In the genomic region with DNA sequence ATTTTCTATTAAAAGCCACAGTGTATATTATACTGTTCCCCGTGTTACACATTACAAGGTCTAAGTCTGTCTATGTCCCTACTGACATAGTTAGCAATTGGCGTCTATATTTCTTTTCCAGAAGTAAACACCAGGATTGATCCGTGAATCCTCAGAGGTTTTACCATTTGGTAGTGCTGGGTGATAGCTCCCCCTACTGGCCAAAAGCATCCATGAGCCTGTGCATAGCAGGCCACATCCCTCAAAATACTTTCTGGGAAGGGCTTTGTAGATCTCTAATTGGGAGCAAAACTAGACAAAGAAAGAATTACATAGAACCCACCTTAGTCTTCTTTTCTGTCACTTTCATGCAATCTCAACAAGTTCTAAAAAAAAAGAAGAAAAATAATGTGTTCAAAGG, we compare ENCODE assay signal across 9 mouse cellular contexts. TPM values are rescaled to one million over a fixed set of nuclear protein-coding genes. Genes with fewer than 3 reads are reported as not detected.
A peak's percentile ranks its signal among the peaks of the same experiment; 100 is the strongest.
DNase-seq lines count a peak whose midpoint lies in the region; TF ChIP-seq lines count a peak whose summit lies in the region.
"Had no signal": no experiment of that assay in that cellular context is flagged by ENCODE, and none has a peak within 500 bp of the region (broad histone marks: within the 10 kb centered on the region; RNA-seq: fewer than 3 reads in every experiment).

No protein-coding gene starts in this region.

- peak; percentile 66 for DNase-seq in CH12.LX (ENCODE audit: extremely low read depth)
- DNase-seq in T-cell, adult 2 months (ENCODE audit: low spot score): peak; percentile 16
- DNase-seq in embryo, embryonic 9.5 days (ENCODE audit: extremely low spot score): peak; percentile 52
- DNase-seq in heart, postnatal 25 days (ENCODE audit: low spot score): peak; percentile 9
- peak; percentile 33 to 64 for DNase-seq in layer of hippocampus, adult 2 months (ENCODE audit: low spot score in 2 of 2)
- peak; percentile 78 for DNase-seq in lung, postnatal 14 days
- DNase-seq in right cerebral cortex, postnatal 36 days (ENCODE audit: low spot score in 2 of 2): peak; percentile 6 to 9
- DNase-seq in yolk sac, embryonic 10.5 days (ENCODE audit: low spot score): peak; percentile 12

- no peak overlapping the region for H3K4me3 ChIP-seq in CH12.LX (replicated peaks in 1 of 3; ENCODE audit: low read depth in 2 of 3, low read length in 2 of 3, poor library complexity in 1 of 3)
- no peak overlapping the region for H3K4me3 ChIP-seq in layer of hippocampus, adult 2 months
- H3K4me3 ChIP-seq: heart, embryonic 15.5 days had no signal

- TF ChIP-seq CTCF in CH12.LX (conservative IDR thresholded peaks at IDR 0.05 in 1 of 2, IDR thresholded peaks at IDR 0.05 in 1 of 2; ENCODE audit: low read depth in 2 of 2, low read length in 2 of 2): peak; percentile 83 to 89
- peak; percentile 90 for TF ChIP-seq CTCF in layer of hippocampus, adult 2 months (conservative IDR thresholded peaks at IDR 0.05)

- in situ Hi-C loops in CH12.LX (cut with MboI; ENCODE audit: low pct_ligation_motif_present, low pct_unique_long_range_greater_than_20kb, low sequenced_read_pairs): loop anchor here (25.0 kb wide), 1 partner anchor 328 kb away; no protein-coding TSS in a partner anchor

- H3K4me2 ChIP-seq in CH12.LX (ENCODE audit: insufficient read depth, low read depth, poor library complexity, severe bottlenecking): no peak overlapping the region; the same call in 1 of the 2 replicates
- H3K4me2 ChIP-seq: heart, embryonic 15.5 days had no signal

- no peaks in the 10 kb centered on the region for H3K36me3 ChIP-seq in CH12.LX (replicated peaks in 1 of 2; ENCODE audit: control insufficient read depth in 1 of 2, insufficient read depth in 1 of 2, low read length in 1 of 2)
- H3K36me3 ChIP-seq: heart, embryonic 15.5 days had no signal

- no peaks in the 10 kb centered on the region for H3K79me2 ChIP-seq in CH12.LX (replicated peaks; ENCODE audit: control insufficient read depth, extremely low read depth, insufficient read depth, poor library complexity, severe bottlenecking)

- H3K27me3 ChIP-seq in CH12.LX (replicated peaks): no peaks in the 10 kb centered on the region
- H3K27me3 ChIP-seq: heart, embryonic 15.5 days had no signal

- H3K4me1 ChIP-seq in CH12.LX (ENCODE audit: control insufficient read depth in 1 of 2, insufficient read depth in 2 of 2): no peaks in the 10 kb centered on the region
- H3K4me1 ChIP-seq: heart, embryonic 15.5 days had no signal

- intact Hi-C loops in heart, postnatal 25 days (cut with DNase I): loop anchor here (1.0 kb wide), 1 partner anchor 72 kb away; no protein-coding TSS in a partner anchor

- H3K9ac ChIP-seq in CH12.LX (ENCODE audit: insufficient read depth, low read depth): no peak overlapping the region
- H3K9ac ChIP-seq: heart, embryonic 15.5 days had no signal

- dilution Hi-C loops in CH12.LX (cut with MboI; ENCODE audit: extremely low pct_ligation_motif_present, extremely low pct_unique_long_range_greater_than_20kb, low sequenced_read_pairs): no loop called here

- TF ChIP-seq RAD21 in CH12.LX (IDR thresholded peaks at IDR 0.05; ENCODE audit: low read depth, low read length): peak; percentile 85

- no peaks in the 10 kb centered on the region for H3K9me3 ChIP-seq in CH12.LX (replicated peaks; ENCODE audit: low read length)
- H3K9me3 ChIP-seq: heart, embryonic 15.5 days had no signal

- TF ChIP-seq POLR2A in CH12.LX (IDR thresholded peaks at IDR 0.05; ENCODE audit: low read depth, low read length): no peak

- no peak overlapping the region for H3K27ac ChIP-seq in CH12.LX (ENCODE audit: insufficient read depth, low read depth)
- no peak overlapping the region for H3K27ac ChIP-seq in layer of hippocampus, adult 2 months
- H3K27ac ChIP-seq: heart, embryonic 15.5 days had no signal

- TF ChIP-seq EP300 in CH12.LX (IDR thresholded peaks at IDR 0.05; ENCODE audit: low read length): no peak

TF ChIP-seq in CH12.LX, 34 proteins besides CTCF, POLR2A, EP300 and RAD21:
- peak; percentile 36; the same call in 1 of the 2 replicates for TF ChIP-seq ZC3H11A (IDR thresholded peaks at IDR 0.05; ENCODE audit: low read depth, low read length)
- TF ChIP-seq SMC3 (IDR thresholded peaks at IDR 0.05; ENCODE audit: low read depth, low read length): peak; percentile 90
- no peak for TF ChIP-seq JUND (conservative IDR thresholded peaks at IDR 0.05; ENCODE audit: low read depth, low read length)

RNA-seq across cellular contexts. Expression of gene Anxa1, which starts 43.8 kb away (rescaled TPM):
- total RNA-seq in CH12.LX (2012; rRNA removed): 3.9 and 4.4 TPM in 2 replicates
- total RNA-seq in CH12.LX (2014; rRNA removed): 24.7 and 24.9 TPM in 2 replicates
- 13.2 and 13.4 TPM in 2 replicates for polyA plus RNA-seq in CH12.LX (2012; ENCODE audit: insufficient read length, low read depth)
- total RNA-seq in heart, postnatal 25 days (2021): 10 to 100 TPM; 21.4 to 25.4 TPM
- total RNA-seq in layer of hippocampus, adult 2 months (2021): under 1 TPM; 0.71 to 1.00 TPM

RNA-seq across cellular contexts. Expression of gene Aldh1a1, which starts 58.0 kb away (rescaled TPM):
- total RNA-seq in CH12.LX (2012; rRNA removed) (0.17 and 0.21 TPM in 2 replicates), CH12.LX (2014; rRNA removed) (0.99 and 1.3 TPM in 2 replicates)
- polyA plus RNA-seq in CH12.LX (2012; ENCODE audit: insufficient read length, low read depth): 1.1 TPM in 2 replicates
- 10 to 100 TPM; 19.2 to 20.9 TPM for total RNA-seq in heart, postnatal 25 days (2021)
- 10 to 100 TPM; 52.6 to 68.9 TPM for total RNA-seq in layer of hippocampus, adult 2 months (2021)

Comparison
In these comparisons a context has a peak if more than half of its experiments do, and no peak if none do; other contexts are left out.
1. DNase-seq: peak in every context shown above with its lines; median percentile 78 in lung, postnatal 14 days; 66 in CH12.LX; 52 in embryo, embryonic 9.5 days; 48 in layer of hippocampus, adult 2 months; 16 in T-cell, adult 2 months; 12 in yolk sac, embryonic 10.5 days; 9 in heart, postnatal 25 days; 8 in right cerebral cortex, postnatal 36 days.
2. RNA of gene Aldh1a1, which starts 58.0 kb away (total RNA-seq): 52.6 to 68.9 TPM in layer of hippocampus, adult 2 months and 19.2 to 20.9 TPM in heart, postnatal 25 days; 0.17 to 1.3 TPM in CH12.LX; every median in the first group is over 4 times any median in the second.